In the genomic region with DNA sequence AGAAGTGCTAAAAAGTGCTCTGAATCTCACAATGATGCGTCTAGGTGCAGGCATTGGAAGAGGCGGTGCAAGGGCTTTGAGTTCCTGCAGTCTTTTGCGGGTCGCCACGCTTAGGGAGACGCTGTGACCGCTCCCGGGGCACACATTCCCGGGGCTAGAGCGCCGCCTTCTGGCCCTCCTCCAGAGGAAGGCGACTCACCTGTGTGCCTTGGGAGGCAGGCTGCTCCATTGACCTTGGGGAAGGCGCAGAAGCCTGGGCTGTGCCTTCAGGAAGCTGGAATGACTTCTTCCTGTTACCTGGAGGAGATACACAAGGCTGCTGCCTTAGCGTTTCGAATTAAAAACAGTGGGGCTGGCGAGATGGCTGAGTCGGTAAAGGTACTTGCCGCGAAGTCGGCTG, we compare ENCODE assay signal across 9 mouse cellular contexts. TPM values are rescaled to one million over a fixed set of nuclear protein-coding genes. Genes with fewer than 3 reads are reported as not detected.
A peak's percentile ranks its signal among the peaks of the same experiment; 100 is the strongest.
DNase-seq lines count a peak whose midpoint lies in the region; ATAC-seq lines count a peak whose summit lies in the region.
"Had no signal": no experiment of that assay in that cellular context is flagged by ENCODE, and none has a peak within 500 bp of the region (broad histone marks: within the 10 kb centered on the region; RNA-seq: fewer than 3 reads in every experiment).

No protein-coding gene starts in this region.

- no peak; the same call in 1 of the 2 replicates for ATAC-seq in cerebellum, adult (ENCODE audit: insufficient number of reproducible peaks, low FRiP score, low TSS enrichment)
- ATAC-seq in midbrain, embryonic 15.5 days (replicated peaks), result no peak
- ATAC-seq in neural tube, embryonic 11.5 days (ENCODE audit: insufficient read depth, low FRiP score, low TSS enrichment), result no peak

- peaks cover 7% of the 10 kb centered on the region for H3K4me1 ChIP-seq in midbrain, embryonic 10.5 days
- peaks cover 3% of the 10 kb centered on the region; the same call in 1 of the 2 replicates for H3K4me1 ChIP-seq in midbrain, embryonic 15.5 days
- peaks cover 9% of the 10 kb centered on the region; the same call in 1 of the 2 replicates for H3K4me1 ChIP-seq in embryonic facial prominence, embryonic 10.5 days
- no peaks in the 10 kb centered on the region; the same call in 1 of the 2 replicates for H3K4me1 ChIP-seq in neural tube, embryonic 11.5 days (ENCODE audit: control insufficient read depth, insufficient read depth, low read length)
- H3K4me1 ChIP-seq: hindbrain, embryonic 15.5 days had no signal

- DNase-seq in cerebellum, postnatal 10 days, result peak; percentile 59 to 64
- peak; percentile 57 for DNase-seq in midbrain, embryonic 10.5 days (ENCODE audit: low spot score)
- peak; percentile 70 for DNase-seq in embryonic facial prominence, embryonic 10.5 days (ENCODE audit: low spot score)
- peak; percentile 61 for DNase-seq in neural tube, embryonic 11.5 days (ENCODE audit: low spot score)
- no peak for DNase-seq in frontal cortex, postnatal 10 days (ENCODE audit: low spot score in 2 of 2)
- DNase-seq in urinary bladder, adult 18-20 months (ENCODE audit: low spot score in 2 of 2), result no peak

- H3K9ac ChIP-seq in midbrain, embryonic 15.5 days, result no peak overlapping the region
- H3K9ac ChIP-seq in neural tube, embryonic 11.5 days (ENCODE audit: low read length), result no peak overlapping the region
- H3K9ac ChIP-seq: hindbrain, embryonic 15.5 days had no signal

- no peak overlapping the region for H3K27ac ChIP-seq in midbrain, embryonic 10.5 days (replicated peaks)
- no peak overlapping the region for H3K27ac ChIP-seq in midbrain, embryonic 15.5 days
- no peak overlapping the region for H3K27ac ChIP-seq in embryonic facial prominence, embryonic 10.5 days (replicated peaks)
- no peak overlapping the region for H3K27ac ChIP-seq in neural tube, embryonic 11.5 days (ENCODE audit: low read depth, low read length)
- H3K27ac ChIP-seq: hindbrain, embryonic 15.5 days had no signal

- 11% methylated on average over 20 of the region's 20 CpGs for WGBS in midbrain, embryonic 10.5 days
- 16% methylated on average over 20 of the region's 20 CpGs for WGBS in midbrain, embryonic 15.5 days
- 12% methylated on average over 20 of the region's 20 CpGs for WGBS in embryonic facial prominence, embryonic 10.5 days
- 24% methylated on average over 20 of the region's 20 CpGs for WGBS in neural tube, embryonic 11.5 days

- no peak overlapping the region for H3K4me2 ChIP-seq in midbrain, embryonic 15.5 days
- H3K4me2 ChIP-seq in neural tube, embryonic 11.5 days (ENCODE audit: low read depth), result no peak overlapping the region
- H3K4me2 ChIP-seq: hindbrain, embryonic 15.5 days had no signal

- no peaks in the 10 kb centered on the region for H3K9me3 ChIP-seq in midbrain, embryonic 10.5 days (replicated peaks)
- H3K9me3 ChIP-seq in midbrain, embryonic 15.5 days, result no peaks in the 10 kb centered on the region
- H3K9me3 ChIP-seq in embryonic facial prominence, embryonic 10.5 days, result no peaks in the 10 kb centered on the region
- no peaks in the 10 kb centered on the region for H3K9me3 ChIP-seq in neural tube, embryonic 11.5 days (ENCODE audit: control insufficient read depth, low read length)
- H3K9me3 ChIP-seq: hindbrain, embryonic 15.5 days had no signal

- H3K36me3 ChIP-seq in midbrain, embryonic 10.5 days, result no peaks in the 10 kb centered on the region
- no peaks in the 10 kb centered on the region for H3K36me3 ChIP-seq in midbrain, embryonic 15.5 days (replicated peaks)
- H3K36me3 ChIP-seq in embryonic facial prominence, embryonic 10.5 days (replicated peaks), result no peaks in the 10 kb centered on the region
- H3K36me3 ChIP-seq in neural tube, embryonic 11.5 days (ENCODE audit: control insufficient read depth, insufficient read depth, low read length), result no peaks in the 10 kb centered on the region
- H3K36me3 ChIP-seq: hindbrain, embryonic 15.5 days had no signal

- peaks cover 89% of the 10 kb centered on the region for H3K27me3 ChIP-seq in midbrain, embryonic 10.5 days (ENCODE audit: low read depth, poor library complexity, severe bottlenecking)
- H3K27me3 ChIP-seq in midbrain, embryonic 15.5 days (replicated peaks), result peaks cover 69% of the 10 kb centered on the region
- peaks cover 88% of the 10 kb centered on the region for H3K27me3 ChIP-seq in embryonic facial prominence, embryonic 10.5 days (replicated peaks; ENCODE audit: low read depth, poor library complexity, severe bottlenecking)
- H3K27me3 ChIP-seq in neural tube, embryonic 11.5 days (ENCODE audit: control insufficient read depth, insufficient read depth, low read length), result peaks cover 35% of the 10 kb centered on the region

- H3K4me3 ChIP-seq in midbrain, embryonic 10.5 days, result no peak overlapping the region
- H3K4me3 ChIP-seq in midbrain, embryonic 15.5 days, result no peak overlapping the region
- H3K4me3 ChIP-seq in embryonic facial prominence, embryonic 10.5 days, result no peak overlapping the region
- H3K4me3 ChIP-seq in neural tube, embryonic 11.5 days (ENCODE audit: low read depth, low read length), result no peak overlapping the region
- H3K4me3 ChIP-seq: hindbrain, embryonic 15.5 days had no signal

RNA-seq across cellular contexts. Expression of a gene that starts 12.9 kb away (rescaled TPM):
- polyA plus RNA-seq in midbrain, embryonic 10.5 days (2016; fragmentation: Nextera tagmentation; extraction: Ambion mirVana), result not detected in 2 replicates
- not detected in 2 replicates for polyA plus RNA-seq in midbrain, embryonic 15.5 days (2015; fragmentation: Nextera tagmentation; extraction: Ambion mirVana)
- not detected in 2 replicates for polyA plus RNA-seq in embryonic facial prominence, embryonic 10.5 days (2016; fragmentation: Nextera tagmentation; extraction: Ambion mirVana)
- not detected in 2 replicates for polyA plus RNA-seq in neural tube, embryonic 11.5 days (2014; fragmentation: Nextera tagmentation; extraction: Ambion mirVana)
- polyA plus RNA-seq: hindbrain, embryonic 15.5 days had no signal

RNA-seq across cellular contexts. Expression of a gene that starts 24.4 kb away (rescaled TPM):
- not detected in 2 replicates for polyA plus RNA-seq in midbrain, embryonic 10.5 days (2016; fragmentation: Nextera tagmentation; extraction: Ambion mirVana)
- not detected in 2 replicates for polyA plus RNA-seq in midbrain, embryonic 15.5 days (2015; fragmentation: Nextera tagmentation; extraction: Ambion mirVana)
- not detected in 2 replicates for polyA plus RNA-seq in embryonic facial prominence, embryonic 10.5 days (2016; fragmentation: Nextera tagmentation; extraction: Ambion mirVana)
- not detected in 2 replicates for polyA plus RNA-seq in neural tube, embryonic 11.5 days (2014; fragmentation: Nextera tagmentation; extraction: Ambion mirVana)
- polyA plus RNA-seq: hindbrain, embryonic 15.5 days had no signal

RNA-seq across cellular contexts. Expression of a gene that starts 28.1 kb away (rescaled TPM):
- polyA plus RNA-seq in midbrain, embryonic 10.5 days (2016; fragmentation: Nextera tagmentation; extraction: Ambion mirVana), result not detected in 2 replicates
- not detected in 2 replicates for polyA plus RNA-seq in midbrain, embryonic 15.5 days (2015; fragmentation: Nextera tagmentation; extraction: Ambion mirVana)
- not detected in 2 replicates for polyA plus RNA-seq in embryonic facial prominence, embryonic 10.5 days (2016; fragmentation: Nextera tagmentation; extraction: Ambion mirVana)
- not detected in 2 replicates for polyA plus RNA-seq in neural tube, embryonic 11.5 days (2014; fragmentation: Nextera tagmentation; extraction: Ambion mirVana)
- polyA plus RNA-seq: hindbrain, embryonic 15.5 days had no signal

Comparison
In these comparisons a context has a peak if more than half of its experiments do, and no peak if none do; other contexts are left out.
1. DNase-seq: peak in cerebellum, postnatal 10 days (2 of 2), midbrain, embryonic 10.5 days (single experiment), embryonic facial prominence, embryonic 10.5 days (single experiment) and neural tube, embryonic 11.5 days (single experiment); none in frontal cortex, postnatal 10 days (0 of 2) and urinary bladder, adult 18-20 months (0 of 2).